Mouse (Mus musculus): ENCODE results near the gene Lrrc74a. TPM values are rescaled to one million over a fixed set of nuclear protein-coding genes. Genes with fewer than 3 reads are reported as not detected.

Gene Lrrc74a
- polyA plus RNA-seq (2017; shearing (Covaris generic)) = not detected

GRCm38 (mm10) chr12:86734319-86734810 is at the start of gene Lrrc74a:
Gene Lrrc74a, plus strand, starts transcription at chr12:86734369.

GRCm38 (mm10) chr12:86726120-86726640 is 8.0 kb upstream of the Lrrc74a start, which contains the start of gene Angel1:
Gene Angel1, minus strand, starts transcription at chr12:86726460.

Other genes starting within 250 kb of the Lrrc74a start
- not detected for gene Vash1, start 55.7 kb upstream of the Lrrc74a start, polyA plus RNA-seq (2017; shearing (Covaris generic))
- 15.6 TPM for gene Angel1, start 7.9 kb upstream of the Lrrc74a start, polyA plus RNA-seq (2017; shearing (Covaris generic))
- 45.5 TPM for gene Irf2bpl, start 150.4 kb downstream of the Lrrc74a start, polyA plus RNA-seq (2017; shearing (Covaris generic))
- gene Cipc, start 212.7 kb downstream of the Lrrc74a start, polyA plus RNA-seq (2017; shearing (Covaris generic)) = 35.5 TPM